Mouse (Mus musculus) ES-E14 (cell line): ENCODE measurements at regions not wholly inside any gene's neighbourhood (a gene's known extent, or its start where the extent isn't known, plus 50 kb on each side); places are given as distances from the start of the nearest gene placed in this dataset.

Experiments used
- CHD2 ChIP-seq: IDR thresholded peaks from 2 replicates; pipeline ENCODE4 v1.6.1; 2014; ENCODE audit warnings: mild to moderate bottlenecking, low read depth, low read length, inconsistent platforms
- HCFC1 ChIP-seq: IDR thresholded peaks from 2 replicates; pipeline ENCODE4 v1.6.1; 2012; ENCODE audit warnings: low read length, inconsistent platforms, borderline replicate concordance; ENCODE audit not compliant: insufficient read depth
- ZNF384 ChIP-seq: IDR thresholded peaks from 2 replicates; pipeline ENCODE4 v1.6.1; 2012; ENCODE audit warnings: low read depth, low read length, inconsistent platforms

- TF ChIP-seq HCFC1 (no peak), CHD2 (no peak), ZNF384 (no peak)
Observed at GRCm38 (mm10) chr11:10317427-10317826, 796.6 kb upstream of the Vwc2 start.
